Mouse (Mus musculus) erythroblast, adult 5-6 weeks (primary cell): Measurements from ENCODE around the gene Frmd7. TPM values are rescaled to one million over a fixed set of nuclear protein-coding genes. Genes with fewer than 3 reads are reported as not detected.

Experiments used
- ATAC-seq: replicated peaks from 2 replicates; pipeline ENCODE4 v1.8.0; 2016; ENCODE audit warnings: moderate number of reproducible peaks, mild to moderate bottlenecking, moderate TSS enrichment, inconsistent platforms; ENCODE audit not compliant: poor library complexity, low FRiP score, severe bottlenecking
- total RNA-seq, 2 experiments: library from RNA; stranded (forward) in 1 of 2; stranded (reverse) in 1 of 2; fragments of 150-400 nt in 1 of 2; fragments of 200-764, 138-1000 nt in 1 of 2; gene quantifications; 2 replicates each; pipeline versions ENCODE4 v1.2.3 to v1.2.4; 2015 to 2017; ENCODE audit warnings: low replicate concordance in 2 of 2

Frmd7 gene
- total RNA-seq, 2 experiments from 2014 or later, result not detected

- no peak for ATAC-seq
These were observed 68.1 kb downstream of the Frmd7 start for GRCm38 (mm10) chrX:50874246-50875002.

DNA sequence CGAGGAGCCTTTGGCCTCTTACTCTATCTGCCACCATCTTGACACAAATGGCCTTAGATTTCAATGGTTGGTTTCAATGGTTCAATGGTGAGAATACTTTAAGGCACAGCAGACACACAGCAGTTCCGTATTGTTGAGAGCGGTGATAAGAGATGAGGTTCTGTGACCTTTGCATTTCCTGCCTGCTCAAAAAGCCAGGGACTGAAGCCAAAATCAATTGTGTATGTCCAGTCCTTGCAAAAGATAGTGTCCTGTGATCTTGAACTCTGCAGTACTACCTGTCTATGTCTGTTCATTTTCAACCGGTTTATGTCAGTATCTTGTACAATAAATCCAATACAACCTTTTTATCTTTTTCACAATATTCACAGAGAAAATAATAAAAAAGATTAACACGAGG lies 77.8 kb downstream of the Frmd7 start:
- no peak for ATAC-seq

DNA sequence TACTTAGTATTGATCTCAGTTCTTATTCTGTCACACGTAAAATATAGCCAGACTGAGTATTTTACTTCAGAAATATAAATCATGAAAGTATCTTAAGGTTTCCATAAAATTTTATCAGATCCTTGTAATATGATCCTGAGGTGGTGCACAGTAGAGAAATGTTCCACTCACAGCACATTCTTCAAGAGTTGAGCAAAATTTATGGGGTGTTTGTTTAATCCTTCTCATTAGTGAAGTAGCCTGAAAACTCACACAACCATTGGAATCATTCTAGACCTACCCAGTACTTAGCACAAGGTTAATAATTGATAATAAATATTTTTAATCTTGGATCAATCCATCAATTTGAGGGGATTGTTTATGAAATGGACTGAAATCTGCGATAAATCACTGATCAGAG lies 78.7 kb downstream of the Frmd7 start:
- ATAC-seq, result no peak

DNA sequence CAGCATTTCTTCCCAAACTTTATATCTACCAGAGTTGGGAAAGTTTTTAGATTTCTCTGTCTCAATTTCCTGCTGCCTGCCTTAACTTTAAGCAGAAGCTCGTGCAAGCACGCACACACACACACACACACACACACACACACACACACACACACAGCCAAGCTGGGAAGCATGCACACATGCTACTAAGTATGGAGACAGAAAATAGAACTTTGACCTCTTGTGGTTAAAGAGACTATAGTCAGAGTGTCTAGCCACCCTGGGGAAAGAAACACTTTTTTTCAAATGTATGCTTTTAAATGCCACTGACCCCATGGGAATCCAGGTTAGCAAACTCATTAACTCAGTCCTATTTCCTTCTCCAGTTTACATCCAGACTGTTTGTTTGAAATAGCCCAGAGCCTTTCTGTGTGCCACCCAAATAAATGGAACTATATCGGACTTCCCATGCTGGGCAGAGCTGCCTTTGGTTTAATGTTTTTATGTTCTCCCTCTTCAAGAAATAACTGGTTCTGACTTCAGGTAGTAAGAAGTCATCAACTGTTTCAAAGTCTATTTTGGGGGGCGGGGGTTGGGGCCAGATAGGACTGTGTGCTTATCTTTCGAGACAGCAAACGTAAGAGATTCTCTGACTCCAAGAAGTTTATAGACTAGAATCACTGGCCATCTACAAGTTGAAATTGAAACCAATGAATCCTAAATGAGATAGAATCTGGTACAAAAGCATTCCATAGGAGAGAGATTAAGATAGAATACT lies 91.9 kb downstream of the Frmd7 start:
- ATAC-seq, result no peak

Other genes with a start within 250 kb of the Frmd7 start
- 34.5 and 49.6 TPM in 2 replicates for gene Stk26, start 101.7 kb downstream of the Frmd7 start, total RNA-seq (2015; ENCODE audit: low replicate concordance)
- gene Stk26, start 101.7 kb downstream of the Frmd7 start, total RNA-seq (2017; ENCODE audit: low replicate concordance), result 20.4 and 30.2 TPM in 2 replicates
- 10.4 and 11.5 TPM in 2 replicates for gene Rap2c, start 75.3 kb upstream of the Frmd7 start, total RNA-seq (2015; ENCODE audit: low replicate concordance)
- gene Rap2c, start 75.3 kb upstream of the Frmd7 start, total RNA-seq (2017; ENCODE audit: low replicate concordance), result 7.0 and 13.1 TPM in 2 replicates